Mouse (Mus musculus) CD4-positive naive resting alpha-beta T cell, adult 76 days (primary cell): ENCODE results near the gene Aff2. TPM values are rescaled to one million over a fixed set of nuclear protein-coding genes. Genes with fewer than 3 reads are reported as not detected.

Source experiments
- total RNA-seq: library from RNA; stranded (reverse); gene quantifications from one replicate; pipeline ENCODE4 v1.2.4, GENCODE M21; 2023

Aff2 gene
- total RNA-seq = not detected

GRCm38 (mm10) chrX:69360238-69361054, at the start of gene Aff2:
Gene Aff2 (plus strand): TSS chrX:69360294.

